Mouse (Mus musculus): Measurements from ENCODE around the gene Fsd1. TPM values are rescaled to one million over a fixed set of nuclear protein-coding genes. Genes with fewer than 3 reads are reported as not detected.

The Fsd1 gene
- polyA plus RNA-seq, 1 experiment from 2014 or later = 9.8 TPM

DNA sequence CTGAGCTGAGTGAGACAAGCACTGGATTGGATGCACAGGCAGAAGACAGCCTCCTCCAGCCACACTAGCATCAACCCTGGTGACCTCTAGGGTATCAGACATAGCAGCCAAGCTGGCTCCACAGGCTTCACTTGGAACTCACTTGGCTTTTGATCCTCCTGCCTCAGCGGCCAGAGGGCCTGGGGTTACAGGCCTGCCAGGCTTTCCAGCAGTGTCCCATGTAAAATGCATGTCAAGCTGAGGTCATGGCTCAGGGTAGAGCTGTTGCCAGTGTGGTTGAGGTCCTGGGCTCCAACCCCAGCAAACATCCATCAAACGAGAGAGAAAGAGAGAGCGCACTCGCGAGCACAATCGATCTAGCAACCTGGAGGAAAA is 48.4 kb downstream of the Fsd1 start:
- Histone ChIP-seq H3K27ac (peak overlapping the region; percentile 33; the same call in 1 of the 2 replicates), H3K27me3 (replicated peaks) (no peaks in the 10 kb centered on the region), H3K4me2 (peak overlapping the region; percentile 59; the same call in 1 of the 2 replicates), H3K4me1 (peaks cover 45% of the 10 kb centered on the region), H3K36me3 (no peaks in the 10 kb centered on the region), H3K4me3 (replicated peaks) (peak overlapping the region; percentile 93; the same call in 1 of the 2 replicates), H3K9me3 (no peaks in the 10 kb centered on the region), H3K9ac (peak overlapping the region; percentile 96; the same call in 1 of the 2 replicates)
- WGBS = 84% methylated on average over 6 of the region's 6 CpGs
- no peak for ATAC-seq (ENCODE audit: insufficient read depth, low FRiP score, low read depth)

DNA sequence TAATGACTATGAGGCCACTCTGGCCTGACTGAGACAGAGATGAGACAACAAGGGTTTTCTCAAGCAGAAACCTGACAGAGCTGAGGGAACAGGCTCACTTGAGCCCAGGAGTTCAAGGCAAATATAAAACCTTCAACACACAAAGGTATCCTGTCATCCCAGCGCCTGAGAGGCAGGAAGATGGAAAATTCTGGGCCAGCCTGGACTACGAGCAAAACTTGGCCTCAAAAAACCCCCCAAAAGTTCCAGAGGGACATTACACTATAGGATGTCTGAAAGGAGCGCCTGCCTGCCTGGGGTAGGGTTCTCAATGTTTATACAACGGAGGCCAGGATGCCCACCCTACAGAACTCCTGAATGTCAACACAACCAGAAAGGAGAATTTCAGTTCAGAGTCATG is 48.9 kb downstream of the Fsd1 start:
- Histone ChIP-seq H3K9ac (peak overlapping the region; percentile 96; the same call in 1 of the 2 replicates), H3K4me2 (peak overlapping the region; percentile 59), H3K9me3 (no peaks in the 10 kb centered on the region), H3K27me3 (replicated peaks) (no peaks in the 10 kb centered on the region), H3K27ac (0 out of 2 replicates have a peak overlapping the region, but pooled peaks have one; percentile 33), H3K36me3 (no peaks in the 10 kb centered on the region), H3K4me3 (replicated peaks) (peak overlapping the region; percentile 93), H3K4me1 (peaks cover 45% of the 10 kb centered on the region)
- ATAC-seq (ENCODE audit: insufficient read depth, low FRiP score, low read depth) = no peak
- 49% methylated on average over 4 of the region's 4 CpGs for WGBS

GRCm38 (mm10) chr17:56036176-56036900 is 50.0 kb downstream of the Fsd1 start, which contains the start of gene Sh3gl1:
Gene Sh3gl1 (minus strand): TSS chr17:56036635.
- H3K36me3 ChIP-seq = no peaks in the 10 kb centered on the region
- peak within 1 kb of the TSS; percentile 93 for H3K4me3 ChIP-seq (replicated peaks)
- peaks cover 42% of the 10 kb centered on the region for H3K4me1 ChIP-seq
- H3K9ac ChIP-seq = peak within 1 kb of the TSS; percentile 96
- H3K9me3 ChIP-seq = no peaks in the 10 kb centered on the region
- peak within 1 kb of the TSS; percentile 59 for H3K4me2 ChIP-seq
- H3K27me3 ChIP-seq (replicated peaks) = no peaks in the 10 kb centered on the region
- peak within 1 kb of the TSS; percentile 93 for H3K27ac ChIP-seq
- ATAC-seq (ENCODE audit: insufficient read depth, low FRiP score, low read depth) = peak; percentile 90
- under 1% methylated on average over 74 of the region's 74 CpGs for WGBS

- no peak overlapping the region for H3K27ac ChIP-seq
- ATAC-seq (ENCODE audit: insufficient read depth, low FRiP score, low read depth) = no peak
- H3K4me1 ChIP-seq = peaks cover 45% of the 10 kb centered on the region
- WGBS = 34% methylated on average over 13 of the region's 13 CpGs
- H3K36me3 ChIP-seq = no peaks in the 10 kb centered on the region
- no peak overlapping the region for H3K9ac ChIP-seq
- H3K9me3 ChIP-seq = no peaks in the 10 kb centered on the region
- H3K4me2 ChIP-seq = peak overlapping the region; percentile 53
- peak overlapping the region; percentile 93 for H3K4me3 ChIP-seq (replicated peaks)
- no peaks in the 10 kb centered on the region for H3K27me3 ChIP-seq (replicated peaks)
Measured at GRCm38 (mm10) chr17:56036901-56037287, 50.6 kb downstream of the Fsd1 start.

DNA sequence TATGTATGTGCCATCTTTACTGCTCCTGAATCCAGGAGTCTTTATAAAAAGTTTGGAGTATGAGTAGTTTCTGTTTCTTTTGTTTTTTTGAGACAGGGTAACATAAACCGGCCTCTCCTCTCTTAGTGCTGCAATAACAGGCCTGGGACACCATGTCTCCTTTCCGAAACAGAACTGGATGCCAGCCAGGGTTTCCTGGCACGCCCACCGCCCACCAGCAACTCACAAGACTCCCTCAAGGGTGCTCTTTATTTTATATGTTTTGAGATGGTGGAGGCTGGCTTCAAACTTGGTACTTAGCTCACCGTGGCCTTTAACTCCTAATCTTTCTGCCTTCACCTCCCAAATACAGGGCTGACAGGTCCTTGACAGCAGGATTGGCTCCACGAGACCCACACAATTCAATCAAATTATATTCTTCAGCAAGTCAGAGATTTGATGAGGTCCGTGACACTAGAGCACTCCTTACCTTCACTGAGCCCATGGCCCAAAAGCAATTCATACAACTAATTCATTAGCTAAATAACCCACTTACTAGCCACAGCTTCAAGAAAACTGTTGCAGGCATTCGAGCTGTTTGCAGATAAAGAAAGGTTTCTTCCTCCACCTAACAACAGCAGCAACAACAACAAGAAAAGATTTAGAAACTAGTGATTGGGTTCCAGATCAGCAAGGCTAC is 52.4 kb downstream of the Fsd1 start:
- Histone ChIP-seq H3K4me3 (replicated peaks) (no peak overlapping the region), H3K4me1 (peaks cover 30% of the 10 kb centered on the region), H3K4me2 (no peak overlapping the region), H3K36me3 (no peaks in the 10 kb centered on the region), H3K9ac (no peak overlapping the region), H3K27ac (no peak overlapping the region), H3K27me3 (replicated peaks) (no peaks in the 10 kb centered on the region), H3K9me3 (no peaks in the 10 kb centered on the region)
- no peak for ATAC-seq (ENCODE audit: insufficient read depth, low FRiP score, low read depth)
- 84% methylated on average over 8 of the region's 8 CpGs for WGBS

GRCm38 (mm10) chr17:56039345-56039744 is 53.0 kb downstream of the Fsd1 start:
- Histone ChIP-seq H3K9me3 (no peaks in the 10 kb centered on the region), H3K36me3 (no peaks in the 10 kb centered on the region), H3K9ac (no peak overlapping the region), H3K4me2 (peak overlapping the region; percentile 77), H3K27me3 (replicated peaks) (no peaks in the 10 kb centered on the region), H3K4me1 (peaks cover 23% of the 10 kb centered on the region), H3K4me3 (replicated peaks) (peak overlapping the region; percentile 74; the same call in 1 of the 2 replicates), H3K27ac (no peak overlapping the region; the same call in 1 of the 2 replicates)
- no peak for ATAC-seq (ENCODE audit: insufficient read depth, low FRiP score, low read depth)
- 73% methylated on average over 4 of the region's 4 CpGs for WGBS

GRCm38 (mm10) chr17:56040030-56040856 is 53.9 kb downstream of the Fsd1 start, which contains the start of gene Chaf1a:
Gene Chaf1a (plus strand): TSS chr17:56040439.
- H3K27me3 ChIP-seq (replicated peaks) = no peaks in the 10 kb centered on the region
- peak within 1 kb of the TSS; percentile 89 for H3K27ac ChIP-seq
- under 1% methylated on average over 66 of the region's 68 CpGs for WGBS
- peaks cover 14% of the 10 kb centered on the region for H3K4me1 ChIP-seq
- ATAC-seq (ENCODE audit: insufficient read depth, low FRiP score, low read depth) = peak; percentile 85
- H3K9me3 ChIP-seq = no peaks in the 10 kb centered on the region
- H3K4me3 ChIP-seq (replicated peaks) = peak within 1 kb of the TSS; percentile 74
- peak within 1 kb of the TSS; percentile 82 for H3K9ac ChIP-seq
- peak within 1 kb of the TSS; percentile 77 for H3K4me2 ChIP-seq
- H3K36me3 ChIP-seq = 0 out of 2 replicates have a peak, but pooled peaks cover 5% of the 10 kb centered on the region

DNA sequence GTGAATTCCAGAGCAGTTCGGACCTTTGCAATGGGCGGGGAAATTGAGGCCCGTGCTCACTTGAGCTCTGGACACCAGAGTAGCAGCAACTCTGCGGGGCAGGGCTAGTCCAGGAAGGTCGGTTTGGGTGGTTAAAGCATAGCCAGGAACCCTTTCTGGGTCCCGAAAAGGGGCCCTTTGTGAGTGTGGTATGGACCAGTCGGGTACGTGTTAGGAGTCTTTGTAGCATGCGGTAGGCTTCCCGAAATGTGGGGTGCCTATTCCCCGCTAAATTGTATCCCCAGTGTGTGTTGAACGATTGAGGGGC is 54.5 kb downstream of the Fsd1 start:
- WGBS = 2% methylated on average over 12 of the region's 12 CpGs
- Histone ChIP-seq H3K9ac (peak overlapping the region; percentile 82), H3K27me3 (replicated peaks) (no peaks in the 10 kb centered on the region), H3K4me3 (replicated peaks) (peak overlapping the region; percentile 74), H3K9me3 (no peaks in the 10 kb centered on the region), H3K27ac (peak overlapping the region; percentile 89), H3K4me2 (peak overlapping the region; percentile 77), H3K36me3 (0 out of 2 replicates have a peak, but pooled peaks cover 9% of the 10 kb centered on the region), H3K4me1 (peaks cover 13% of the 10 kb centered on the region)
- ATAC-seq (ENCODE audit: insufficient read depth, low FRiP score, low read depth) = no peak

Other genes with a start within 250 kb of the Fsd1 start
- 1.0 and 1.1 TPM in 2 replicates for gene Adgre4, start 236.5 kb upstream of the Fsd1 start, polyA plus RNA-seq (2015; fragmentation: Nextera tagmentation; extraction: Ambion mirVana)
- gene Zfp119a, start 107.6 kb upstream of the Fsd1 start, polyA plus RNA-seq (2015; fragmentation: Nextera tagmentation; extraction: Ambion mirVana) = 9.4 and 9.9 TPM in 2 replicates
- gene Zfp959, start 94.4 kb upstream of the Fsd1 start, polyA plus RNA-seq (2015; fragmentation: Nextera tagmentation; extraction: Ambion mirVana) = 14.0 and 15.1 TPM in 2 replicates
- 6.1 and 6.9 TPM in 2 replicates for gene Zfp119b, start 37.0 kb upstream of the Fsd1 start, polyA plus RNA-seq (2015; fragmentation: Nextera tagmentation; extraction: Ambion mirVana)
- gene Ebi3, start 33.9 kb upstream of the Fsd1 start, polyA plus RNA-seq (2015; fragmentation: Nextera tagmentation; extraction: Ambion mirVana) = 4.1 TPM in 2 replicates
- 22.0 and 24.8 TPM in 2 replicates for gene Yju2, start 27.4 kb upstream of the Fsd1 start, polyA plus RNA-seq (2015; fragmentation: Nextera tagmentation; extraction: Ambion mirVana)
- 10.4 and 11.1 TPM in 2 replicates for gene Shd, start 16.0 kb upstream of the Fsd1 start, polyA plus RNA-seq (2015; fragmentation: Nextera tagmentation; extraction: Ambion mirVana)
- gene Stap2, start 19.1 kb downstream of the Fsd1 start, polyA plus RNA-seq (2015; fragmentation: Nextera tagmentation; extraction: Ambion mirVana) = 28.0 and 30.9 TPM in 2 replicates
- gene Mpnd, start 19.2 kb downstream of the Fsd1 start, polyA plus RNA-seq (2015; fragmentation: Nextera tagmentation; extraction: Ambion mirVana) = 89.7 and 91.8 TPM in 2 replicates
- gene Sh3gl1, start 50.1 kb downstream of the Fsd1 start, polyA plus RNA-seq (2015; fragmentation: Nextera tagmentation; extraction: Ambion mirVana) = 136 and 142 TPM in 2 replicates
- gene Chaf1a, start 53.9 kb downstream of the Fsd1 start, polyA plus RNA-seq (2015; fragmentation: Nextera tagmentation; extraction: Ambion mirVana) = 21.7 and 22.4 TPM in 2 replicates
- gene Ubxn6, start 88.5 kb downstream of the Fsd1 start, polyA plus RNA-seq (2015; fragmentation: Nextera tagmentation; extraction: Ambion mirVana) = 32.8 and 36.0 TPM in 2 replicates
- 99.9 and 103 TPM in 2 replicates for gene Hdgfl2, start 93.1 kb downstream of the Fsd1 start, polyA plus RNA-seq (2015; fragmentation: Nextera tagmentation; extraction: Ambion mirVana)
- gene Plin4, start 123.3 kb downstream of the Fsd1 start, polyA plus RNA-seq (2015; fragmentation: Nextera tagmentation; extraction: Ambion mirVana) = 0.36 TPM in 2 replicates
- gene Plin5, start 131.1 kb downstream of the Fsd1 start, polyA plus RNA-seq (2015; fragmentation: Nextera tagmentation; extraction: Ambion mirVana) = 0.42 and 0.59 TPM in 2 replicates
- 0.52 and 1.6 TPM in 2 replicates for gene Lrg1, start 135.5 kb downstream of the Fsd1 start, polyA plus RNA-seq (2015; fragmentation: Nextera tagmentation; extraction: Ambion mirVana)
- 1.3 and 1.4 TPM in 2 replicates for gene Sema6b, start 153.8 kb downstream of the Fsd1 start, polyA plus RNA-seq (2015; fragmentation: Nextera tagmentation; extraction: Ambion mirVana)
- gene Tnfaip8l1, start 176.0 kb downstream of the Fsd1 start, polyA plus RNA-seq (2015; fragmentation: Nextera tagmentation; extraction: Ambion mirVana) = 13.2 and 14.8 TPM in 2 replicates
- gene Mydgf, start 197.4 kb downstream of the Fsd1 start, polyA plus RNA-seq (2015; fragmentation: Nextera tagmentation; extraction: Ambion mirVana) = 112 and 113 TPM in 2 replicates
- 33.2 and 37.5 TPM in 2 replicates for gene Dpp9, start 232.4 kb downstream of the Fsd1 start, polyA plus RNA-seq (2015; fragmentation: Nextera tagmentation; extraction: Ambion mirVana)